Mouse (Mus musculus) limb, embryonic 12.5 days (tissue): Measurements from ENCODE around the gene Zbtb20. TPM values are rescaled to one million over a fixed set of nuclear protein-coding genes. Genes with fewer than 3 reads are reported as not detected.
A peak's percentile ranks its signal among the peaks of the same experiment; 100 is the strongest.

Experiments
- ATAC-seq: fragments of 200-750 bp; cut with Nextera tagmentation; 2 replicates; pipeline ENCODE4 v1.8.0; 2017; ENCODE audit warnings: low read depth, moderate TSS enrichment; ENCODE audit not compliant: insufficient number of reproducible peaks, insufficient read depth, low FRiP score, low TSS enrichment
- H3K27ac ChIP-seq: fragments of 300-500 bp; sonication (generic); 2 replicates; pipeline ENCODE4 v1.5.1; 2016; ENCODE audit warnings: mild to moderate bottlenecking, moderate library complexity
- H3K27me3 ChIP-seq: fragments of 300-500 bp; sonication (generic); 2 replicates; pipeline ENCODE4 v1.6.1; 2016; ENCODE audit warnings: mild to moderate bottlenecking, moderate library complexity
- H3K36me3 ChIP-seq: fragments of 300-500 bp; sonication (generic); 2 replicates; pipeline ENCODE4 v1.6.1; 2016; ENCODE audit warnings: mild to moderate bottlenecking, moderate library complexity
- H3K4me1 ChIP-seq: fragments of 300-500 bp; sonication (generic); replicated peaks from 2 replicates; pipeline ENCODE4 v1.6.1; 2016
- H3K4me2 ChIP-seq: fragments of 300-500 bp; sonication (generic); 2 replicates; pipeline ENCODE4 v1.6.1; 2016; ENCODE audit warnings: mild to moderate bottlenecking, moderate library complexity
- H3K4me3 ChIP-seq: fragments of 300-500 bp; sonication (generic); replicated peaks from 2 replicates; pipeline ENCODE4 v1.5.1; 2016; ENCODE audit warnings: mild to moderate bottlenecking
- H3K9ac ChIP-seq: fragments of 300-500 bp; sonication (generic); replicated peaks from 2 replicates; pipeline ENCODE4 v1.6.1; 2016; ENCODE audit warnings: mild to moderate bottlenecking, moderate library complexity
- H3K9me3 ChIP-seq: fragments of 300-500 bp; sonication (generic); 2 replicates; pipeline ENCODE4 v1.6.1; 2016; ENCODE audit warnings: mild to moderate bottlenecking, moderate library complexity
- WGBS: fragments of 180-500 bp; shearing (Covaris S2); methylation state at CpG from one replicate; pipeline ENCODE4 v1.1.7; 2016; 5-methylcytosine and 5-hydroxymethylcytosine counted together
- polyA plus RNA-seq: library from polyadenylated mRNA; unstranded; fragments of >200 nt; fragmentation: Nextera tagmentation; extraction: Ambion mirVana; gene quantifications from 2 replicates; pipeline ENCODE4 v1.2.1, GENCODE M21; 2016

Zbtb20 gene
- polyA plus RNA-seq, 1 experiment from 2014 or later: 18.8 TPM

- Histone ChIP-seq H3K27me3 (no peaks in the 10 kb centered on the region), H3K4me3 (no peak overlapping the region), H3K4me1 (0 out of 2 replicates have a peak, but pooled peaks cover 10% of the 10 kb centered on the region), H3K4me2 (no peak overlapping the region), H3K9me3 (no peaks in the 10 kb centered on the region), H3K9ac (no peak overlapping the region), H3K36me3 (no peaks in the 10 kb centered on the region), H3K27ac (no peak overlapping the region)
- no peak for ATAC-seq
- 89% methylated on average over 1 of the region's 1 CpGs for WGBS
These were observed 660.2 kb downstream of the Zbtb20 start for GRCm38 (mm10) chr16:43535912-43536311.

- WGBS: 36% methylated on average over 7 of the region's 7 CpGs
- no peaks in the 10 kb centered on the region for H3K36me3 ChIP-seq
- H3K9me3 ChIP-seq: no peaks in the 10 kb centered on the region
- no peak overlapping the region for H3K4me3 ChIP-seq
- 0 out of 2 replicates have a peak, but pooled peaks cover 10% of the 10 kb centered on the region for H3K4me1 ChIP-seq
- no peak overlapping the region for H3K27ac ChIP-seq
- ATAC-seq: no peak
- no peaks in the 10 kb centered on the region for H3K27me3 ChIP-seq
- no peak overlapping the region for H3K9ac ChIP-seq
- H3K4me2 ChIP-seq: no peak overlapping the region
These were observed 661.5 kb downstream of the Zbtb20 start for GRCm38 (mm10) chr16:43537163-43537562.

- no peak for ATAC-seq
- H3K27ac ChIP-seq: no peak overlapping the region
- H3K9me3 ChIP-seq: no peaks in the 10 kb centered on the region
- WGBS: 85% methylated on average over 12 of the region's 12 CpGs
- no peaks in the 10 kb centered on the region for H3K27me3 ChIP-seq
- no peak overlapping the region for H3K9ac ChIP-seq
- 0 out of 2 replicates have a peak, but pooled peaks cover 10% of the 10 kb centered on the region for H3K4me1 ChIP-seq
- H3K4me3 ChIP-seq: no peak overlapping the region
- H3K36me3 ChIP-seq: no peaks in the 10 kb centered on the region
- no peak overlapping the region for H3K4me2 ChIP-seq
These were observed 664.0 kb downstream of the Zbtb20 start for GRCm38 (mm10) chr16:43539659-43540096.

GRCm38 (mm10) chr16:43540108-43540507 lies 664.4 kb downstream of the Zbtb20 start:
- Histone ChIP-seq H3K4me1 (0 out of 2 replicates have a peak, but pooled peaks cover 10% of the 10 kb centered on the region), H3K4me2 (no peak overlapping the region), H3K27ac (no peak overlapping the region), H3K27me3 (no peaks in the 10 kb centered on the region), H3K36me3 (no peaks in the 10 kb centered on the region), H3K4me3 (no peak overlapping the region), H3K9ac (no peak overlapping the region), H3K9me3 (no peaks in the 10 kb centered on the region)
- WGBS: 33% methylated on average over 3 of the region's 3 CpGs
- ATAC-seq: no peak

- H3K36me3 ChIP-seq: no peaks in the 10 kb centered on the region
- no peaks in the 10 kb centered on the region for H3K27me3 ChIP-seq
- H3K4me3 ChIP-seq: no peak overlapping the region
- 88% methylated on average over 10 of the region's 10 CpGs for WGBS
- no peak overlapping the region for H3K9ac ChIP-seq
- H3K9me3 ChIP-seq: no peaks in the 10 kb centered on the region
- no peak overlapping the region for H3K4me2 ChIP-seq
- 0 out of 2 replicates have a peak, but pooled peaks cover 10% of the 10 kb centered on the region for H3K4me1 ChIP-seq
- no peak for ATAC-seq
- H3K27ac ChIP-seq: no peak overlapping the region
These were observed 665.0 kb downstream of the Zbtb20 start for GRCm38 (mm10) chr16:43540546-43541167.

GRCm38 (mm10) chr16:43545261-43545660 lies 669.6 kb downstream of the Zbtb20 start:
- Histone ChIP-seq H3K9me3 (no peaks in the 10 kb centered on the region), H3K4me1 (peaks cover 18% of the 10 kb centered on the region), H3K9ac (no peak overlapping the region), H3K27ac (no peak overlapping the region), H3K27me3 (no peaks in the 10 kb centered on the region), H3K36me3 (no peaks in the 10 kb centered on the region), H3K4me2 (no peak overlapping the region), H3K4me3 (no peak overlapping the region)
- no peak for ATAC-seq
- WGBS: 93% methylated on average over 4 of the region's 4 CpGs

- Histone ChIP-seq H3K9me3 (no peaks in the 10 kb centered on the region), H3K9ac (no peak overlapping the region), H3K36me3 (no peaks in the 10 kb centered on the region), H3K27me3 (no peaks in the 10 kb centered on the region), H3K4me3 (no peak overlapping the region), H3K27ac (no peak overlapping the region), H3K4me1 (peaks cover 18% of the 10 kb centered on the region), H3K4me2 (peak overlapping the region; percentile 31)
- WGBS: 27% methylated on average over 19 of the region's 19 CpGs
- ATAC-seq: no peak
These were observed 671.9 kb downstream of the Zbtb20 start for GRCm38 (mm10) chr16:43547323-43548180.

- H3K27ac ChIP-seq: no peak overlapping the region
- no peaks in the 10 kb centered on the region for H3K36me3 ChIP-seq
- peaks cover 18% of the 10 kb centered on the region for H3K4me1 ChIP-seq
- no peak overlapping the region for H3K4me3 ChIP-seq
- H3K9me3 ChIP-seq: no peaks in the 10 kb centered on the region
- no peak for ATAC-seq
- H3K4me2 ChIP-seq: no peak overlapping the region
- no peak overlapping the region for H3K9ac ChIP-seq
- WGBS: 81% methylated on average over 5 of the region's 5 CpGs
- H3K27me3 ChIP-seq: no peaks in the 10 kb centered on the region
These were observed 673.1 kb downstream of the Zbtb20 start for GRCm38 (mm10) chr16:43548774-43549173.

- Histone ChIP-seq H3K36me3 (no peaks in the 10 kb centered on the region), H3K4me2 (no peak overlapping the region), H3K4me1 (peaks cover 18% of the 10 kb centered on the region), H3K27me3 (no peaks in the 10 kb centered on the region), H3K9me3 (no peaks in the 10 kb centered on the region), H3K4me3 (no peak overlapping the region), H3K27ac (no peak overlapping the region), H3K9ac (no peak overlapping the region)
- WGBS: 46% methylated on average over 9 of the region's 9 CpGs
- ATAC-seq: no peak
These were observed 673.9 kb downstream of the Zbtb20 start for GRCm38 (mm10) chr16:43549425-43550089.

- no peak for ATAC-seq
These were observed 676.8 kb downstream of the Zbtb20 start for GRCm38 (mm10) chr16:43552443-43552842.

GRCm38 (mm10) chr16:43557385-43557784 lies 681.7 kb downstream of the Zbtb20 start:
- ATAC-seq: no peak
- H3K4me2 ChIP-seq: no peak overlapping the region
- H3K9me3 ChIP-seq: no peaks in the 10 kb centered on the region
- H3K4me1 ChIP-seq: no peaks in the 10 kb centered on the region
- no peaks in the 10 kb centered on the region for H3K27me3 ChIP-seq
- no peak overlapping the region for H3K4me3 ChIP-seq
- H3K9ac ChIP-seq: no peak overlapping the region
- no peaks in the 10 kb centered on the region for H3K36me3 ChIP-seq
- WGBS: 48% methylated on average over 5 of the region's 5 CpGs
- H3K27ac ChIP-seq: 0 out of 2 replicates have a peak overlapping the region, but pooled peaks have one; percentile 17

More at GRCm38 (mm10) chr16:43552443-43552842, 676.8 kb downstream of the Zbtb20 start:
- Histone ChIP-seq H3K9ac (no peak overlapping the region), H3K4me1 (peaks cover 14% of the 10 kb centered on the region), H3K4me2 (no peak overlapping the region), H3K27me3 (no peaks in the 10 kb centered on the region), H3K9me3 (no peaks in the 10 kb centered on the region), H3K27ac (no peak overlapping the region), H3K36me3 (no peaks in the 10 kb centered on the region), H3K4me3 (no peak overlapping the region)
- 97% methylated on average over 1 of the region's 1 CpGs for WGBS
